Mouse (Mus musculus): ENCODE results near the gene Sumo1.

GRCm38 (mm10) chr1:59631986-59632659 is 38.5 kb downstream of the Sumo1 start:
- TF ChIP-seq CTCF (IDR thresholded peaks at IDR 0.05; ENCODE audit: control insufficient read depth, insufficient read depth, low read length) (no peak), POLR2A (IDR thresholded peaks at IDR 0.05; ENCODE audit: borderline replicate concordance, control insufficient read depth, low read depth, low read length) (no peak)
